Mouse (Mus musculus) CH12.LX (cell line): ENCODE results near the gene Cplane1. TPM values are rescaled to one million over a fixed set of nuclear protein-coding genes. Genes with fewer than 3 reads are reported as not detected.

Source experiments
- DNase-seq: peaks from one replicate; pipeline ENCODE4 v3.0.0-alpha.2; 2013; ENCODE audit errors: extremely low read depth
- H3K27ac ChIP-seq: 2 replicates; pipeline ENCODE4 v1.5.1; 2012; ENCODE audit warnings: low read depth, mild to moderate bottlenecking, control low read depth, moderate library complexity; ENCODE audit not compliant: insufficient read depth
- H3K27me3 ChIP-seq: replicated peaks from 2 replicates; pipeline ENCODE3; 2012; ENCODE audit warnings: inconsistent platforms
- H3K36me3 ChIP-seq, 2 experiments: replicated peaks in 1 of 2; 2 replicates each; pipeline versions ENCODE3 to v1.6.1; 2012; ENCODE audit warnings: inconsistent platforms in 1 of 2, low read length in 1 of 2, mild to moderate bottlenecking in 1 of 2, mixed read lengths in 1 of 2, moderate library complexity in 1 of 2; ENCODE audit not compliant: control insufficient read depth in 1 of 2, insufficient read depth in 1 of 2
- H3K4me1 ChIP-seq, 2 experiments: 2 replicates each; pipeline ENCODE4 v1.6.1; 2012; ENCODE audit warnings: inconsistent platforms in 1 of 2, moderate library complexity in 1 of 2; ENCODE audit not compliant: insufficient read depth in 2 of 2, control insufficient read depth in 1 of 2
- H3K4me2 ChIP-seq: 2 replicates; pipeline ENCODE4 v1.6.1; 2012; ENCODE audit warnings: low read depth, mild to moderate bottlenecking, control low read depth; ENCODE audit not compliant: poor library complexity, insufficient read depth, severe bottlenecking
- H3K4me3 ChIP-seq, 3 experiments: fragments of 150-350 bp in 1 of 3; sonication (generic) in 1 of 3; replicated peaks in 1 of 3; 2 replicates each; pipeline versions ENCODE3 to v1.5.1; 2011 to 2012; ENCODE audit warnings: low read depth in 2 of 3, low read length in 2 of 3, mild to moderate bottlenecking in 2 of 3, moderate library complexity in 2 of 3, control low read depth in 1 of 3, improper control_type of control experiment in 1 of 3, inconsistent platforms in 1 of 3, mixed read lengths in 1 of 3; ENCODE audit not compliant: poor library complexity in 1 of 3
- H3K79me2 ChIP-seq: replicated peaks from 2 replicates; pipeline ENCODE4 v1.6.1; 2012; ENCODE audit warnings: mild to moderate bottlenecking, moderate library complexity; ENCODE audit not compliant: control insufficient read depth, poor library complexity, insufficient read depth, severe bottlenecking; ENCODE audit errors: extremely low read depth
- H3K9ac ChIP-seq: 2 replicates; pipeline ENCODE4 v1.6.1; 2012; ENCODE audit warnings: low read depth, mild to moderate bottlenecking, control low read depth, moderate library complexity; ENCODE audit not compliant: insufficient read depth
- H3K9me3 ChIP-seq: replicated peaks from 2 replicates; pipeline ENCODE3; 2012; ENCODE audit warnings: low read length, inconsistent platforms, mixed read lengths
- CHD2 ChIP-seq: IDR thresholded peaks from 2 replicates; pipeline ENCODE4 v1.6.1; 2011; ENCODE audit warnings: low read length, improper control_type of control experiment
- CTCF ChIP-seq, 2 experiments: IDR thresholded peaks in 1 of 2; conservative IDR thresholded peaks in 1 of 2; 2 replicates each; pipeline ENCODE4 v1.5.1; 2011 to 2012; ENCODE audit warnings: low read depth in 2 of 2, low read length in 2 of 2, improper control_type of control experiment in 1 of 2, inconsistent platforms in 1 of 2, mild to moderate bottlenecking in 1 of 2, moderate library complexity in 1 of 2
- EP300 ChIP-seq: IDR thresholded peaks from 2 replicates; pipeline ENCODE4 v1.6.1; 2011; ENCODE audit warnings: low read length, improper control_type of control experiment
- GABPA ChIP-seq: IDR thresholded peaks from 2 replicates; pipeline ENCODE4 v1.6.1; 2012; ENCODE audit warnings: low read depth, low read length, improper control_type of control experiment, inconsistent platforms; ENCODE audit not compliant: insufficient replicate concordance
- JUN ChIP-seq: IDR thresholded peaks from 2 replicates; pipeline ENCODE4 v1.6.1; 2011; ENCODE audit warnings: low read depth, mild to moderate bottlenecking, low read length, improper control_type of control experiment, moderate library complexity; ENCODE audit not compliant: insufficient read depth
- JUND ChIP-seq: conservative IDR thresholded peaks from 2 replicates; pipeline ENCODE4 v1.6.1; 2011; ENCODE audit warnings: low read depth, low read length, improper control_type of control experiment
- KAT2A ChIP-seq: IDR thresholded peaks from 2 replicates; pipeline ENCODE4 v1.6.1; 2012; ENCODE audit warnings: low read length, improper control_type of control experiment, inconsistent platforms; ENCODE audit not compliant: insufficient replicate concordance
- MAX ChIP-seq: IDR thresholded peaks from 2 replicates; pipeline ENCODE4 v1.6.1; 2011; ENCODE audit warnings: low read length, improper control_type of control experiment
- MAZ ChIP-seq: IDR thresholded peaks from 2 replicates; pipeline ENCODE4 v1.6.1; 2012; ENCODE audit warnings: low read depth, mild to moderate bottlenecking, inconsistent platforms, low read length, improper control_type of control experiment, moderate library complexity
- MXI1 ChIP-seq: IDR thresholded peaks from 2 replicates; pipeline ENCODE4 v1.6.1; 2011; ENCODE audit warnings: mild to moderate bottlenecking, low read depth, low read length, improper control_type of control experiment
- POLR2A ChIP-seq: IDR thresholded peaks from 2 replicates; pipeline ENCODE4 v1.6.1; 2011; ENCODE audit warnings: low read depth, mild to moderate bottlenecking, improper control_type of control experiment, low read length
- RCOR1 ChIP-seq: conservative IDR thresholded peaks from 2 replicates; pipeline ENCODE4 v1.6.1; 2012; ENCODE audit warnings: low read depth, mild to moderate bottlenecking, inconsistent platforms, low read length, improper control_type of control experiment
- SIN3A ChIP-seq: IDR thresholded peaks from 2 replicates; pipeline ENCODE4 v1.6.1; 2012; ENCODE audit warnings: low read length, improper control_type of control experiment, inconsistent platforms
- TBP ChIP-seq: conservative IDR thresholded peaks from 2 replicates; pipeline ENCODE4 v1.6.1; 2011; ENCODE audit warnings: low read depth, low read length, improper control_type of control experiment
- TCF12 ChIP-seq: IDR thresholded peaks from 2 replicates; pipeline ENCODE4 v1.6.1; 2014; ENCODE audit warnings: low read depth, mild to moderate bottlenecking, inconsistent platforms, low read length, improper control_type of control experiment
- UBTF ChIP-seq: IDR thresholded peaks from 2 replicates; pipeline ENCODE4 v1.6.1; 2012; ENCODE audit warnings: low read depth, mild to moderate bottlenecking, inconsistent platforms, low read length, improper control_type of control experiment, moderate library complexity
- USF1 ChIP-seq: IDR thresholded peaks from 2 replicates; pipeline ENCODE4 v1.6.1; 2014; ENCODE audit warnings: low read depth, mild to moderate bottlenecking, inconsistent platforms, low read length, improper control_type of control experiment
- USF2 ChIP-seq: conservative IDR thresholded peaks from 2 replicates; pipeline ENCODE4 v1.6.1; 2011; ENCODE audit warnings: low read depth, low read length, improper control_type of control experiment
- dilution Hi-C: fragments of 300-500 bp; cut with MboI; formaldehyde crosslinking; loops from 2 replicates; pipeline ENCODE4 v1.14.3; 2020; ENCODE audit warnings: low sequenced_read_pairs; ENCODE audit not compliant: extremely low pct_unique_long_range_greater_than_20kb, extremely low pct_ligation_motif_present
- in situ Hi-C: fragments of 300-500 bp; cut with MboI; formaldehyde crosslinking; loops from 3 replicates; pipeline ENCODE4 v1.14.3; 2019; ENCODE audit warnings: low sequenced_read_pairs, low pct_ligation_motif_present, low pct_unique_long_range_greater_than_20kb, mixed read lengths
- polyA plus RNA-seq: library from polyadenylated mRNA; unstranded; fragments of >175 nt; gene quantifications from 2 replicates; pipeline ENCODE4 v1.2.1, GENCODE M21; 2012; ENCODE audit warnings: low read depth; ENCODE audit not compliant: insufficient read length
- total RNA-seq, 2 experiments: library from RNA; depleted of rRNA; stranded (reverse); fragments of 300-350 nt in 1 of 2; fragments of >200 nt in 1 of 2; gene quantifications; 2 replicates each; pipeline ENCODE4 v1.2.3; 2012 to 2014

The Cplane1 gene
- total and polyA plus RNA-seq, 3 experiments: 2.1 to 5.9 (median 3.7) TPM

DNA sequence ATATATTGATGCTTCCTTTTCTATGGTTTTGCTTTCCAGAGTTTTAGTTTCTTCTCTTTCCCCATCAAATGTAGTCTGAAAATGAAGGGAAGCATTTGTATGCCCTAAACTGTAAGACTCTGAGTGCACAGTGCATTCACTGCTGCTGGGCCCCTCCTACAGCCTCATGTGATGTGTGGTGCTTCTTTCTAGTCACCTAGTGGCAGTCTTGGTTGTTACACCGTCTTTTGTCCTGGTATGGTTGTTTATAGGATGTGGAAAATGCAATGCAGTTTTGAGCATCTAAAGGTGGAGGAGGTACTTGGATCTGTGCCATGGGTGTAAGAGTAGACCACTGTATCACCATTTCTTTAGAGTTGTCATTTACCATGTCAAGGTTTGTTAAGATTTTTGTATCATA is 39.6 kb upstream of the Cplane1 start:
- Histone ChIP-seq H3K4me2 (no peak overlapping the region), H3K27me3 (no peaks in the 10 kb centered on the region), H3K4me3 (no peak overlapping the region), H3K27ac (no peak overlapping the region), H3K9ac (no peak overlapping the region), H3K9me3 (no peaks in the 10 kb centered on the region), H3K4me1 (no peaks in the 10 kb centered on the region), H3K36me3 (peaks cover 63 to 82% of the 10 kb centered on the region in 2 experiments), H3K79me2 (no peaks in the 10 kb centered on the region)
- TF ChIP-seq MAZ (no peak), SIN3A (no peak), JUND (no peak), CTCF (conservative IDR thresholded peaks at IDR 0.05 in 1 of 2, IDR thresholded peaks at IDR 0.05 in 1 of 2; ENCODE audit: low read depth in 2 of 2, low read length in 2 of 2) (peak in 1 of 2 experiments; percentile 9; a peak in 1 of 4 replicates)
- in situ Hi-C loops: no loop called here
- dilution Hi-C loops: no loop called here
- peak; percentile 24 for DNase-seq

DNA sequence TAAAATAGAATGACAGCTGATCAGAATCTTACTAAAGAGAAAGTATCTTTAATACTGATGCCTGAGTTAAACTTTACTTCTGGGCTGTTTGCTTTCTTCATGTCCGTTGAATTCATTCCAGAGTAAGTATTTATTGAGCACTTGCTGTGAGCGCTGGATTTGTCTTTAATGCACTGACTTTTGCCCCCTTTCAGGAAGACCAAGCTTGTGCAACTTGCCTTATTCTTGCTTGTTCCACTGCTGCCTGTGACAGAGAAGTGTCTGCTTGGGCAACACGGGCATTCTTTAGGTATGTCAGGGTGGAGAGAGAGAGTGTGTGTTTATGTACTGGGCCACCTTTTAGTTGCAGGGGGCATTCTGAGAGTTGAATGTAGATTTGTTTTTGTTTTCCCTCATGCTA is 37.6 kb upstream of the Cplane1 start:
- TF ChIP-seq UBTF: no peak
- no peak for TF ChIP-seq JUN
- no peak for TF ChIP-seq GABPA
- no peak for TF ChIP-seq CHD2
- no peak for TF ChIP-seq TCF12
- no peak for TF ChIP-seq RCOR1
- TF ChIP-seq MAX: no peak
- TF ChIP-seq TBP: no peak
- no peak for TF ChIP-seq MXI1
- TF ChIP-seq KAT2A: no peak
- no peak for TF ChIP-seq USF2
- TF ChIP-seq USF1: no peak
- no peak for TF ChIP-seq EP300
- TF ChIP-seq POLR2A: no peak
- peaks cover 67 to 94% of the 10 kb centered on the region in 2 experiments for H3K36me3 ChIP-seq
- H3K4me3 ChIP-seq: no peak overlapping the region
- dilution Hi-C loops (no loop called here), in situ Hi-C loops (no loop called here)
- H3K27me3 ChIP-seq: no peaks in the 10 kb centered on the region
- no peak overlapping the region for H3K9ac ChIP-seq
- no peak overlapping the region for H3K4me2 ChIP-seq
- no peak for DNase-seq
- H3K9me3 ChIP-seq: no peaks in the 10 kb centered on the region
- H3K4me1 ChIP-seq: no peaks in the 10 kb centered on the region
- no peaks in the 10 kb centered on the region for H3K79me2 ChIP-seq
- H3K27ac ChIP-seq: no peak overlapping the region
